Mouse (Mus musculus) hindbrain, embryonic 14.5 days (tissue): ENCODE measurements around the gene Npnt. TPM values are rescaled to one million over a fixed set of nuclear protein-coding genes. Genes with fewer than 3 reads are reported as not detected.

Experiments
- ATAC-seq: fragments of 200-750 bp; cut with Nextera tagmentation; 2 replicates; pipeline ENCODE4 v1.8.0; 2017; ENCODE audit warnings: moderate number of reproducible peaks, mild to moderate bottlenecking, moderate TSS enrichment, moderate library complexity; ENCODE audit not compliant: low FRiP score
- DNase-seq: peaks from one replicate; pipeline ENCODE4 v3.0.0-alpha.2; 2015; ENCODE audit warnings: low spot score
- H3K27ac ChIP-seq: fragments of 300-500 bp; sonication (generic); 2 replicates; pipeline ENCODE4 v1.5.1; 2014; ENCODE audit warnings: mild to moderate bottlenecking, moderate library complexity
- H3K27me3 ChIP-seq: fragments of 300-500 bp; sonication (generic); 2 replicates; pipeline ENCODE4 v1.6.1; 2014; ENCODE audit warnings: mild to moderate bottlenecking, low read length, mixed read lengths; ENCODE audit not compliant: control insufficient read depth, insufficient read depth
- H3K36me3 ChIP-seq: fragments of 300-500 bp; sonication (generic); replicated peaks from 2 replicates; pipeline ENCODE4 v1.6.1; 2014; ENCODE audit not compliant: control insufficient read depth, insufficient read depth
- H3K4me1 ChIP-seq: fragments of 300-500 bp; sonication (generic); replicated peaks from 2 replicates; pipeline ENCODE4 v1.6.1; 2014; ENCODE audit warnings: antibody characterized with exemption, low read length, mixed read lengths; ENCODE audit not compliant: control insufficient read depth, insufficient read depth
- H3K4me2 ChIP-seq: fragments of 300-500 bp; sonication (generic); replicated peaks from 2 replicates; pipeline ENCODE4 v1.6.1; 2014; ENCODE audit warnings: mild to moderate bottlenecking, moderate library complexity
- H3K4me3 ChIP-seq: fragments of 300-500 bp; sonication (generic); replicated peaks from 2 replicates; pipeline ENCODE4 v1.5.1; 2014; ENCODE audit warnings: mild to moderate bottlenecking, low read length
- H3K9ac ChIP-seq: fragments of 300-500 bp; sonication (generic); 2 replicates; pipeline ENCODE4 v1.6.1; 2014
- H3K9me3 ChIP-seq: fragments of 300-500 bp; sonication (generic); 2 replicates; pipeline ENCODE4 v1.6.1; 2016; ENCODE audit warnings: low read length; ENCODE audit not compliant: control insufficient read depth
- WGBS: fragments of 180-500 bp; shearing (Covaris S2); extraction: QIAGEN DNeasy Blood & Tissue Kit; methylation state at CpG from one replicate; pipeline ENCODE4 v1.1.7; 2014; 5-methylcytosine and 5-hydroxymethylcytosine counted together
- polyA plus RNA-seq: library from polyadenylated mRNA; unstranded; fragments of >200 nt; fragmentation: Nextera tagmentation; extraction: Ambion mirVana; gene quantifications from 2 replicates; pipeline ENCODE4 v1.2.1, GENCODE M21; 2014

Gene Npnt
- polyA plus RNA-seq, 1 experiment from 2014 or later: 32.7 TPM

- Histone ChIP-seq H3K27ac (no peak overlapping the region), H3K27me3 (no peaks in the 10 kb centered on the region), H3K4me1 (no peaks in the 10 kb centered on the region), H3K4me3 (no peak overlapping the region), H3K9ac (no peak overlapping the region), H3K9me3 (no peaks in the 10 kb centered on the region), H3K4me2 (no peak overlapping the region), H3K36me3 (no peaks in the 10 kb centered on the region)
- no peak for DNase-seq
- WGBS: 93% methylated on average over 5 of the region's 5 CpGs
- no peak for ATAC-seq
Observed at GRCm38 (mm10) chr3:132902921-132903320, 47.2 kb downstream of the Npnt start.

- DNase-seq: no peak
Observed at GRCm38 (mm10) chr3:132902206-132902605, 47.9 kb downstream of the Npnt start.

GRCm38 (mm10) chr3:132897891-132898290 lies 52.2 kb downstream of the Npnt start:
- 80% methylated on average over 4 of the region's 4 CpGs for WGBS
- no peak overlapping the region for H3K27ac ChIP-seq
- ATAC-seq: no peak

More at GRCm38 (mm10) chr3:132902206-132902605, 47.9 kb downstream of the Npnt start:
- Histone ChIP-seq H3K27me3 (no peaks in the 10 kb centered on the region), H3K9ac (no peak overlapping the region), H3K4me1 (no peaks in the 10 kb centered on the region), H3K4me3 (no peak overlapping the region), H3K36me3 (no peaks in the 10 kb centered on the region), H3K9me3 (no peaks in the 10 kb centered on the region), H3K4me2 (no peak overlapping the region), H3K27ac (no peak overlapping the region)
- ATAC-seq: no peak
- WGBS: 81% methylated on average over 6 of the region's 6 CpGs

DNA sequence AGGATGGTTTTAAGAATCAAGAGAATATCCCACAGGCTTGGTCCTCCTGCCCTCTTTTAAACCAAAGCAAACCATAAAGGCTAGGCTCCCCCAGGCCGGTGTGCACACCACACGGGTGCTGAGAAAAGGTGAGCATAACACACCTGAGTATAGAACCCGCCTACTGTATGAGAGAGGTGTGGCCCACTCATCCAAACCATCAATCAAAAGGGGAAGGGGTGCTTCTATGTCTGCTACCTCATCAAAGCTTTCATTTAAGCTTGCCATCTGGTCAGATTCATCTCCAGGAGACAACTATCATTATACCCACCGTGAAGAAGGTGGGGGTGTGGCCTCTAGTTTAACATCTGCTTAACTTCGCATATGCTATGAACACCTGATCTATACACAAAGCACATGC lies 52.7 kb downstream of the Npnt start:
- Histone ChIP-seq H3K4me1 (no peaks in the 10 kb centered on the region), H3K9ac (no peak overlapping the region), H3K27ac (no peak overlapping the region), H3K4me2 (no peak overlapping the region), H3K4me3 (no peak overlapping the region), H3K9me3 (no peaks in the 10 kb centered on the region), H3K36me3 (no peaks in the 10 kb centered on the region), H3K27me3 (no peaks in the 10 kb centered on the region)
- DNase-seq (no peak), ATAC-seq (no peak)
- 84% methylated on average over 5 of the region's 5 CpGs for WGBS

More at GRCm38 (mm10) chr3:132897891-132898290, 52.2 kb downstream of the Npnt start:
- Histone ChIP-seq H3K4me3 (no peak overlapping the region), H3K4me2 (no peak overlapping the region), H3K36me3 (no peaks in the 10 kb centered on the region), H3K9me3 (no peaks in the 10 kb centered on the region), H3K9ac (no peak overlapping the region), H3K4me1 (no peaks in the 10 kb centered on the region), H3K27me3 (no peaks in the 10 kb centered on the region)
- no peak for DNase-seq

GRCm38 (mm10) chr3:132894086-132894485 lies 56.0 kb downstream of the Npnt start:
- no peaks in the 10 kb centered on the region for H3K27me3 ChIP-seq
- no peak overlapping the region for H3K4me2 ChIP-seq
- H3K4me3 ChIP-seq: no peak overlapping the region
- WGBS: 85% methylated on average over 7 of the region's 7 CpGs
- H3K36me3 ChIP-seq: no peaks in the 10 kb centered on the region
- ATAC-seq: no peak
- no peaks in the 10 kb centered on the region for H3K9me3 ChIP-seq
- no peak for DNase-seq
- H3K9ac ChIP-seq: no peak overlapping the region
- no peak overlapping the region for H3K27ac ChIP-seq
- H3K4me1 ChIP-seq: no peaks in the 10 kb centered on the region

DNA sequence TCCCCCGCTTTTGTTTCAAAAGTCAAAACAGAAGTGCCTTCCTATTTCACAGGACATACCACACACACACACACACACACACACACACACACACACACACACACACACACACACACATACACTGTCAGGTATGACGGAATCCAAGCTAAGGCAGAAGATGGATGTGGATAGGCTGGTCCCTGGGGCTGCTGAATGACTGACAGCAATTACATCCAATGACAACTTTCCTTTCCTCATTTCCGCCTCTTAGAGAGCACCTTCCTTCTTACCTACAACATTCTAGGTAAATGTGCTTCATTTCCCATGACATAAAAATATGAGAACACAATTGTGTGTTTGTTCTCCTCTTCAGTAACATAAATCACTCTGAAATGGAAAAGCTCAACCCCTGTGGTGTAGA lies 56.4 kb downstream of the Npnt start:
- Histone ChIP-seq H3K4me2 (no peak overlapping the region), H3K9me3 (no peaks in the 10 kb centered on the region), H3K9ac (no peak overlapping the region), H3K27me3 (no peaks in the 10 kb centered on the region), H3K4me1 (no peaks in the 10 kb centered on the region), H3K27ac (no peak overlapping the region), H3K4me3 (no peak overlapping the region), H3K36me3 (no peaks in the 10 kb centered on the region)
- ATAC-seq (no peak), DNase-seq (no peak)
- 97% methylated on average over 3 of the region's 3 CpGs for WGBS

GRCm38 (mm10) chr3:132893044-132893443 lies 57.0 kb downstream of the Npnt start:
- H3K9me3 ChIP-seq: no peaks in the 10 kb centered on the region
- no peak overlapping the region for H3K27ac ChIP-seq
- 85% methylated on average over 7 of the region's 7 CpGs for WGBS
- no peak overlapping the region for H3K9ac ChIP-seq
- no peaks in the 10 kb centered on the region for H3K4me1 ChIP-seq
- H3K36me3 ChIP-seq: no peaks in the 10 kb centered on the region
- ATAC-seq: no peak
- no peak overlapping the region for H3K4me3 ChIP-seq
- no peak overlapping the region for H3K4me2 ChIP-seq
- no peaks in the 10 kb centered on the region for H3K27me3 ChIP-seq
- no peak for DNase-seq

GRCm38 (mm10) chr3:132892481-132892880 lies 57.6 kb downstream of the Npnt start:
- Histone ChIP-seq H3K27me3 (no peaks in the 10 kb centered on the region), H3K9me3 (no peaks in the 10 kb centered on the region), H3K4me3 (no peak overlapping the region), H3K4me2 (no peak overlapping the region), H3K4me1 (no peaks in the 10 kb centered on the region), H3K9ac (no peak overlapping the region), H3K36me3 (no peaks in the 10 kb centered on the region), H3K27ac (no peak overlapping the region)
- no peak for ATAC-seq
- no peak for DNase-seq
- WGBS: 92% methylated on average over 7 of the region's 7 CpGs

GRCm38 (mm10) chr3:132887074-132887848 lies 62.8 kb downstream of the Npnt start:
- DNase-seq: no peak
- Histone ChIP-seq H3K9me3 (no peaks in the 10 kb centered on the region), H3K9ac (no peak overlapping the region), H3K27ac (no peak overlapping the region), H3K36me3 (no peaks in the 10 kb centered on the region), H3K4me1 (no peaks in the 10 kb centered on the region), H3K4me3 (no peak overlapping the region), H3K4me2 (no peak overlapping the region), H3K27me3 (no peaks in the 10 kb centered on the region)
- 96% methylated on average over 16 of the region's 16 CpGs for WGBS
- no peak for ATAC-seq
